ENCODE assay signal across 8 mouse cellular contexts in genomic region chr2:77316961-77317360, GRCm38 (mm10). TPM values are rescaled to one million over a fixed set of nuclear protein-coding genes. Genes with fewer than 3 reads are reported as not detected.
DNase-seq lines count a peak whose midpoint lies in the region; ATAC-seq lines count a peak whose summit lies in the region.

No protein-coding gene starts in this region.

- DNase-seq in frontal cortex, postnatal 14 days (ENCODE audit: low spot score in 2 of 2): no peak
- DNase-seq in adipocyte (ENCODE audit: low spot score) (peak; percentile 81), MN1 (ENCODE audit: low spot score) (no peak)
- DNase-seq in gastrocnemius, postnatal 36 days: peak; percentile 64 to 74
- no peak for DNase-seq in urinary bladder, postnatal 4 days (ENCODE audit: low spot score in 2 of 2)
- no peak for DNase-seq in frontal cortex, postnatal 10 days (ENCODE audit: low spot score in 2 of 2)

- peak overlapping the region; percentile 17; the same call in 1 of the 2 replicates for H3K27ac ChIP-seq in limb, embryonic 15.5 days

- no peaks in the 10 kb centered on the region for H3K27me3 ChIP-seq in limb, embryonic 15.5 days

- no peak overlapping the region for H3K4me2 ChIP-seq in limb, embryonic 15.5 days

- intact Hi-C loops in gastrocnemius, postnatal 36 days (cut with DNase I): no loop called here

- peaks cover 4% of the 10 kb centered on the region; the same call in 1 of the 2 replicates for H3K4me1 ChIP-seq in limb, embryonic 15.5 days

- 38% methylated on average over 7 of the region's 7 CpGs for WGBS in limb, embryonic 15.5 days

- ATAC-seq in frontal cortex, adult (ENCODE audit: low TSS enrichment): peak; percentile 35
- ATAC-seq in limb, embryonic 15.5 days (ENCODE audit: insufficient number of reproducible peaks, low FRiP score, low TSS enrichment, low read depth): peak; percentile 72; the same call in 1 of the 2 replicates

- no peak overlapping the region for H3K9ac ChIP-seq in limb, embryonic 15.5 days

- no peaks in the 10 kb centered on the region for H3K36me3 ChIP-seq in limb, embryonic 15.5 days

- H3K4me3 ChIP-seq in limb, embryonic 15.5 days: no peak overlapping the region

- H3K9me3 ChIP-seq in limb, embryonic 15.5 days: no peaks in the 10 kb centered on the region

RNA-seq across cellular contexts. Expression of gene Sestd1, which starts 36.6 kb away (rescaled TPM):
- total RNA-seq in gastrocnemius, postnatal 36 days (2021): 10 to 100 TPM in 1 of 2 experiments, 1 to 10 TPM in 1; 9.2 to 10.4 TPM
- polyA plus RNA-seq in limb, embryonic 15.5 days (2015; fragmentation: Nextera tagmentation; extraction: Ambion mirVana): 16.9 and 17.3 TPM in 2 replicates

Comparison
In these comparisons a context has a peak if more than half of its experiments do, and no peak if none do; other contexts are left out.
1. DNase-seq: peak in adipocyte (single experiment) and gastrocnemius, postnatal 36 days (2 of 2); none in frontal cortex, postnatal 14 days (0 of 2), urinary bladder, postnatal 4 days (0 of 2), MN1 (single experiment) and frontal cortex, postnatal 10 days (0 of 2).